Mouse (Mus musculus): ENCODE data around the gene Bola1. TPM values are rescaled to one million over a fixed set of nuclear protein-coding genes. Genes with fewer than 3 reads are reported as not detected.

The Bola1 gene
- polyA plus RNA-seq, 1 experiment from 2014 or later = 47.5 TPM

Small RNA genes within 50 kb of the gene (microRNA-seq; reads per million reads assigned to microRNA genes)
- gene Gm44492 (ENCODE audit: borderline number of aligned reads) (1.0 reads per million, percentile 13 among the genes with 10 or more reads in this experiment), gene Gm47311 (ENCODE audit: borderline number of aligned reads) (not detected), gene Gm47313 (ENCODE audit: borderline number of aligned reads) (not detected)

Other genes starting within 250 kb of the Bola1 start
- 69.5 and 82.2 TPM in 2 replicates for gene Plekho1, start 223.7 kb downstream of the Bola1 start, polyA plus RNA-seq (2014; fragmentation: Nextera tagmentation; extraction: Ambion mirVana)
- 20.4 and 23.9 TPM in 2 replicates for gene Vps45, start 161.2 kb downstream of the Bola1 start, polyA plus RNA-seq (2014; fragmentation: Nextera tagmentation; extraction: Ambion mirVana)
- gene Otud7b, start 115.2 kb downstream of the Bola1 start, polyA plus RNA-seq (2014; fragmentation: Nextera tagmentation; extraction: Ambion mirVana) = 8.7 and 9.3 TPM in 2 replicates
- 8.6 and 10.4 TPM in 2 replicates for gene Mtmr11, start 57.7 kb downstream of the Bola1 start, polyA plus RNA-seq (2014; fragmentation: Nextera tagmentation; extraction: Ambion mirVana)
- 119 and 126 TPM in 2 replicates for gene Sf3b4, start 47.4 kb downstream of the Bola1 start, polyA plus RNA-seq (2014; fragmentation: Nextera tagmentation; extraction: Ambion mirVana)
- 12.3 and 18.6 TPM in 2 replicates for gene Sv2a, start 38.6 kb downstream of the Bola1 start, polyA plus RNA-seq (2014; fragmentation: Nextera tagmentation; extraction: Ambion mirVana)
- not detected in 2 replicates for gene Hist2h2ab, start 156 bp upstream of the Bola1 start, polyA plus RNA-seq (2014; fragmentation: Nextera tagmentation; extraction: Ambion mirVana)
- gene Hist2h2ac, start 1.2 kb upstream of the Bola1 start, polyA plus RNA-seq (2014; fragmentation: Nextera tagmentation; extraction: Ambion mirVana) = 3.6 and 5.5 TPM in 2 replicates
- gene Hist2h2be, start 1.4 kb upstream of the Bola1 start, polyA plus RNA-seq (2014; fragmentation: Nextera tagmentation; extraction: Ambion mirVana) = 3.3 and 5.4 TPM in 2 replicates
- gene Hist2h3c2, start 19.4 kb upstream of the Bola1 start, polyA plus RNA-seq (2014; fragmentation: Nextera tagmentation; extraction: Ambion mirVana) = 1.8 and 2.6 TPM in 2 replicates
- gene Hist2h2aa2, start 20.6 kb upstream of the Bola1 start, polyA plus RNA-seq (2014; fragmentation: Nextera tagmentation; extraction: Ambion mirVana) = 17.2 and 27.4 TPM in 2 replicates
- 7.9 and 13.4 TPM in 2 replicates for gene Hist2h2aa1, start 25.8 kb upstream of the Bola1 start, polyA plus RNA-seq (2014; fragmentation: Nextera tagmentation; extraction: Ambion mirVana)
- gene Hist2h3c1, start 27.0 kb upstream of the Bola1 start, polyA plus RNA-seq (2014; fragmentation: Nextera tagmentation; extraction: Ambion mirVana) = 0.66 and 1.2 TPM in 2 replicates
- 1.3 and 2.7 TPM in 2 replicates for gene Hist2h4, start 43.6 kb upstream of the Bola1 start, polyA plus RNA-seq (2014; fragmentation: Nextera tagmentation; extraction: Ambion mirVana)
- gene Hist2h3b, start 48.9 kb upstream of the Bola1 start, polyA plus RNA-seq (2014; fragmentation: Nextera tagmentation; extraction: Ambion mirVana) = 24.3 and 29.5 TPM in 2 replicates
- 6.6 and 7.1 TPM in 2 replicates for gene Hist2h2bb, start 50.0 kb upstream of the Bola1 start, polyA plus RNA-seq (2014; fragmentation: Nextera tagmentation; extraction: Ambion mirVana)
- gene Fcgr1, start 74.3 kb upstream of the Bola1 start, polyA plus RNA-seq (2014; fragmentation: Nextera tagmentation; extraction: Ambion mirVana) = 0.89 and 1.3 TPM in 2 replicates
- 0.43 TPM in 1 of 2 replicates, not detected in the other for gene BC107364, start 232.6 kb upstream of the Bola1 start, polyA plus RNA-seq (2014; fragmentation: Nextera tagmentation; extraction: Ambion mirVana)